Mouse (Mus musculus) forebrain, embryonic 11.5 days (tissue): Measurements from ENCODE around the gene Map2k6. TPM values are rescaled to one million over a fixed set of nuclear protein-coding genes. Genes with fewer than 3 reads are reported as not detected.

Source experiments
- ATAC-seq: fragments of 200-750 bp; cut with Nextera tagmentation; replicated peaks from 2 replicates; pipeline ENCODE4 v1.8.0; 2017; ENCODE audit warnings: moderate TSS enrichment; ENCODE audit not compliant: low FRiP score
- DNase-seq: peaks from one replicate; pipeline ENCODE4 v3.0.0-alpha.2; 2017; ENCODE audit warnings: low spot score
- H3K27ac ChIP-seq: fragments of 300-500 bp; sonication (generic); 2 replicates; pipeline ENCODE4 v1.5.1; 2014; ENCODE audit warnings: low read depth, low read length
- H3K27me3 ChIP-seq: fragments of 300-500 bp; sonication (generic); 2 replicates; pipeline ENCODE4 v1.6.1; 2014; ENCODE audit warnings: mild to moderate bottlenecking, low read length, mixed read lengths; ENCODE audit not compliant: control insufficient read depth, insufficient read depth
- H3K36me3 ChIP-seq: fragments of 300-500 bp; sonication (generic); 2 replicates; pipeline ENCODE4 v1.6.1; 2014; ENCODE audit warnings: mild to moderate bottlenecking, low read length, moderate library complexity, mixed read lengths; ENCODE audit not compliant: control insufficient read depth, insufficient read depth
- H3K4me1 ChIP-seq: fragments of 300-500 bp; sonication (generic); replicated peaks from 2 replicates; pipeline ENCODE4 v1.6.1; 2014; ENCODE audit warnings: low read length, mixed read lengths; ENCODE audit not compliant: control insufficient read depth, insufficient read depth
- H3K4me2 ChIP-seq: fragments of 300-500 bp; sonication (generic); 2 replicates; pipeline ENCODE4 v1.6.1; 2014; ENCODE audit warnings: low read depth, mild to moderate bottlenecking, low read length, moderate library complexity, mixed read lengths; ENCODE audit not compliant: severe bottlenecking
- H3K4me3 ChIP-seq: fragments of 300-500 bp; sonication (generic); 2 replicates; pipeline ENCODE4 v1.5.1; 2014; ENCODE audit warnings: low read depth, low read length
- H3K9ac ChIP-seq: fragments of 300-500 bp; sonication (generic); 2 replicates; pipeline ENCODE4 v1.6.1; 2014; ENCODE audit warnings: low read length
- H3K9me3 ChIP-seq: fragments of 300-500 bp; sonication (generic); 2 replicates; pipeline ENCODE4 v1.6.1; 2016; ENCODE audit warnings: low read length, mixed read lengths; ENCODE audit not compliant: control insufficient read depth
- WGBS: fragments of 180-500 bp; shearing (Covaris S2); extraction: QIAGEN DNeasy Blood & Tissue Kit; methylation state at CpG from one replicate; pipeline ENCODE4 v1.1.7; 2014; 5-methylcytosine and 5-hydroxymethylcytosine counted together
- polyA plus RNA-seq: library from polyadenylated mRNA; unstranded; fragments of >200 nt; fragmentation: Nextera tagmentation; extraction: Ambion mirVana; gene quantifications from 2 replicates; pipeline ENCODE4 v1.2.1, GENCODE M21; 2014

Gene Map2k6
- polyA plus RNA-seq, 1 experiment from 2014 or later = 42.2 TPM

DNA sequence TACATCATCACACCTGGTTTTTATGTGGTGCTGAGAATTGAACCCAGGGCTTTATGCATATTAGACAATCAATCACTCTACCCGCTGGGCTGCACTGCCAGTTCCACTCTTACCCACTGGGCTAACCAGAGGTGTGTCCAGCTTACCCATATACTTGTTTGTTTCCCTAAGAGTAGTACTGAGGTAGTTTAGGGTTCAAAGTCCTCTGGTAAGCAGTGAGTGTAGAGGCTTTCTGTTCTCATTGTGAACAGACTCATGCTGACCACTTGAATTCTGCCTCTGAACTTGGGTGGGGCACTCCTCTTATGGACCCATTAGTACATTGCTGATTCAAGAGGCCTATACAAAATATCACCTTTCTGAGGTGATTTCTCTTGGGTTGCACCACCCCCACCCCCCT, 119.7 kb downstream of the Map2k6 start:
- Histone ChIP-seq H3K27ac (no peak overlapping the region), H3K4me1 (no peaks in the 10 kb centered on the region), H3K36me3 (no peaks in the 10 kb centered on the region; the same call in 1 of the 2 replicates), H3K9ac (no peak overlapping the region), H3K9me3 (no peaks in the 10 kb centered on the region), H3K4me3 (no peak overlapping the region), H3K4me2 (no peak overlapping the region), H3K27me3 (no peaks in the 10 kb centered on the region)
- DNase-seq = no peak
- WGBS = 90% methylated on average over 1 of the region's 1 CpGs
- no peak for ATAC-seq

DNA sequence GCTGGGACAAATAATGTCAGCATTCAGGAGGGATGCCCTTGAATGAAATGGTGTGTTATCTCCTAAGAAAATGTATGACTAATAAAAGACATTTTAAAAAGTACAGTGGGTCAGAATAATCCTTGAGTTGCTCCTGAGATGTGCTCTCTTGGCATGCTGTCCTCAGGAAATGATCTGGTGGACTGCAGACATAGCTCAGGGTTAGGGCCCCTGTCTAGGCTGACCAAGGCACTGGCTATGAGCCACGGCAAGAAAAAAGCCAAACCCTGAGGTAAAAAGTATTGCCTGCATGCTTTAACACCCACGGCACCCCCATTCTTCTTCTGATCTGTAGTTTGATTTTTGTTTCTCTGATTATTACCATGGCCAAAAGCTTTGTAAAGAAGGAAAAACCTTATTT, 124.0 kb downstream of the Map2k6 start:
- Histone ChIP-seq H3K4me1 (no peaks in the 10 kb centered on the region), H3K36me3 (no peaks in the 10 kb centered on the region), H3K9me3 (no peaks in the 10 kb centered on the region), H3K27ac (no peak overlapping the region), H3K4me3 (no peak overlapping the region), H3K4me2 (no peak overlapping the region), H3K27me3 (no peaks in the 10 kb centered on the region), H3K9ac (no peak overlapping the region)
- no peak for ATAC-seq
- no peak for DNase-seq
- WGBS = 90% methylated on average over 2 of the region's 2 CpGs

DNA sequence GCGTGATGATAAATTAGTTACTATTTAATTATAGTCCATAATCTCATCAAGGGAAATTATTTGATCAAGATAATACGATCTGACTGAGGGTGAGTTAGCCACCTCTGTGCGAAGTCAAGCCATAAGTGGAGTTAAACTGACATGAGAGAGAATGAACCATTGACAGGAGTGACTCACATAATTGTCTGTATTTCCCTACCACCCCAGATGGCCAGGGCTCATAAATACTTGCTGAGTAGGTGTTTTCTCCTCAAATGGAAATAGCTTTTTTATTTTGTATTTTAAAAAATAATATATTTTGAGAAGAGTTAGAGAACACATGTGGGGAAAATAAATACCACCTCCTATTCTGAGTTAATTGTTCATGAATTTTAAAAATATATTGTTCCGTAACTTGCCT, 127.2 kb downstream of the Map2k6 start:
- Histone ChIP-seq H3K27me3 (no peaks in the 10 kb centered on the region), H3K36me3 (no peaks in the 10 kb centered on the region), H3K9me3 (no peaks in the 10 kb centered on the region), H3K4me1 (no peaks in the 10 kb centered on the region), H3K9ac (no peak overlapping the region), H3K4me2 (no peak overlapping the region), H3K27ac (no peak overlapping the region), H3K4me3 (no peak overlapping the region)
- DNase-seq = no peak
- WGBS = 96% methylated on average over 4 of the region's 4 CpGs
- ATAC-seq = no peak

DNA sequence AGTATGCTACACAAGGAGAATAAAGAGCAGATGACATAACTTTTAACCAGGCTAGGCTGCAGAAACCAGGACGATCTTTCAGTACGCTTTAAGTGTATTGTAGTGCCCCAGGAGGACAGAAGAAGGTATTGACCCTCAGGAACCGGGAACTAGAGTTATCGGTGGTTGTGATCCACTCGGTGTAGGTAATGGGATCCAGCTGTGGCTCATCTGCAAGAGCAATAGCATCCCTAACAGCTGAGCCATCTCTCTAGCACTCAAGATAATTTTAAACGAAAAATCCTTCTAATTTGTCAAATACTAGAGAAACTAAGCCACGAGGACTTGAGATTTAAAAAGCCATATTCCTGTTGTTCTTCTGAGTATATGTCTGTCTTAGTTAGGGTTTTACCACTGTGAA, 132.2 kb downstream of the Map2k6 start:
- ATAC-seq = no peak

DNA sequence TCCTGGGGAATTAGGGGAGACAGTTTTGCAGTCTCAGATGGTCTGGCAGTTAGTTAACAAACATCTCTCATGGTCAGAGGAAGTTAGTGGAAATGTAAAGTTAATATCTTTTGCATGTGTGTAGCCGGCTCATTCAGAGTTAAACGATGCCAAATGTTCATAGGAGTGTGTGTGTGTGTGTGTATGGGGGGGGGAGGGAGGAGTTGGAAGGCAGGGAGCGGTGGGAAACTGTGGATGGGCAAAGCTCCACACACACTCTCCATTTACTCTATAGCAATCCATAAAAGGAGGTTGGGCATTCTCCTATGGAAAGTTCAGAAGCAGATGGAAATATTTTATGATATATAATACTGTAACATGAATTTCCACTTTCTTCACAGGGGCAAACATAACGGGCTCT, 135.9 kb downstream of the Map2k6 start:
- H3K4me3 ChIP-seq = no peak overlapping the region
- DNase-seq (no peak), ATAC-seq (no peak)
- WGBS = 85% methylated on average over 4 of the region's 4 CpGs
- no peaks in the 10 kb centered on the region for H3K27me3 ChIP-seq
- H3K9me3 ChIP-seq = no peaks in the 10 kb centered on the region
- H3K4me1 ChIP-seq = no peaks in the 10 kb centered on the region
- H3K27ac ChIP-seq = no peak overlapping the region
- no peaks in the 10 kb centered on the region for H3K36me3 ChIP-seq
- no peak overlapping the region for H3K9ac ChIP-seq
- H3K4me2 ChIP-seq = no peak overlapping the region

More for the DNA sequence above, 132.2 kb downstream of the Map2k6 start:
- H3K4me2 ChIP-seq = no peak overlapping the region
- H3K36me3 ChIP-seq = no peaks in the 10 kb centered on the region
- H3K9ac ChIP-seq = no peak overlapping the region
- 79% methylated on average over 7 of the region's 7 CpGs for WGBS
- DNase-seq = no peak
- no peak overlapping the region for H3K4me3 ChIP-seq
- H3K27me3 ChIP-seq = no peaks in the 10 kb centered on the region
- no peak overlapping the region for H3K27ac ChIP-seq
- no peaks in the 10 kb centered on the region for H3K4me1 ChIP-seq
- no peaks in the 10 kb centered on the region for H3K9me3 ChIP-seq

DNA sequence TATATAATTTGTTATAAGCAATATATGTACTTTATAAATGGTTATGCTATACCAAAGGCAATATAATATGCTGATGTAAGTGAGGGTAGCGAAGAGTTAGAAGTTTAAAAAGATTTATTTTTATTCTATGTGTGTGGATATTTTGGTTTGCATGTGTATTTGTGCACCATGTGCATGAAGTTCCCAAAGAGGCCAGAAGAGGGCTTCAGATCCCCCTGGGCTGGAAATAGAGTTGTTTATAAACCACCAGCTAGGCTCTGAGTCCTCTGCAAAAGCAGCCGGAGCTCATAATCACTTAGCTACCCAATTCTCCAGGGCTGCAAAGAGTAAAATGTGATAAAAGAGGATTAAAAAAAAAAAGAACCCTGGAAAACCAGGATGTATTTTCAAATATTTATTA, 137.6 kb downstream of the Map2k6 start:
- ATAC-seq (no peak), DNase-seq (no peak)
- no peak overlapping the region for H3K9ac ChIP-seq
- H3K9me3 ChIP-seq = no peaks in the 10 kb centered on the region
- no peaks in the 10 kb centered on the region for H3K4me1 ChIP-seq
- no peak overlapping the region for H3K4me3 ChIP-seq
- H3K36me3 ChIP-seq = no peaks in the 10 kb centered on the region
- H3K27ac ChIP-seq = no peak overlapping the region
- WGBS = 94% methylated on average over 2 of the region's 2 CpGs
- H3K27me3 ChIP-seq = no peaks in the 10 kb centered on the region
- H3K4me2 ChIP-seq = no peak overlapping the region

DNA sequence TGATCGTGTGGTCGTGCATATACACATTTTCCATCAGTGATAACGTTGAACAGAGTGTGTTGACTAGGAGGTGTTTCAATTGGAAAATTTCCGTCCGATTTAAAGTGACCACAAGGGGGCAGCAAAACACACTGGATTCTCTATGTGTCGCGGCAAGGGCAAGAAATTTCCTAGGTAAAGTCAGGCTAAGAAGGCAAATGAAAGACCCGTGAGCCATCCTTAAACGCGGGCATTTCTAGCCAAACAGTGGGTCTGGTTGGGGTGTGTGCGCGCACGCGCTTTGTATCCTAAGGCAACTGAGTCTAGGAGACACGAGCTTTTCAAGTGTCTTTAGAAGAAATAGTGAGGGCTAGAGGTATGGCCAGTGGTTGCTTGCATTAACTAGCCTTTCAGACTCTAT, 138.7 kb downstream of the Map2k6 start:
- DNase-seq (peak; percentile 83), ATAC-seq (peak; percentile 74)
- Histone ChIP-seq H3K27ac (no peak overlapping the region), H3K27me3 (no peaks in the 10 kb centered on the region), H3K4me2 (peak overlapping the region; percentile 33; the same call in 1 of the 2 replicates), H3K4me1 (no peaks in the 10 kb centered on the region), H3K4me3 (no peak overlapping the region), H3K9me3 (no peaks in the 10 kb centered on the region), H3K36me3 (no peaks in the 10 kb centered on the region), H3K9ac (no peak overlapping the region)
- 12% methylated on average over 15 of the region's 15 CpGs for WGBS

DNA sequence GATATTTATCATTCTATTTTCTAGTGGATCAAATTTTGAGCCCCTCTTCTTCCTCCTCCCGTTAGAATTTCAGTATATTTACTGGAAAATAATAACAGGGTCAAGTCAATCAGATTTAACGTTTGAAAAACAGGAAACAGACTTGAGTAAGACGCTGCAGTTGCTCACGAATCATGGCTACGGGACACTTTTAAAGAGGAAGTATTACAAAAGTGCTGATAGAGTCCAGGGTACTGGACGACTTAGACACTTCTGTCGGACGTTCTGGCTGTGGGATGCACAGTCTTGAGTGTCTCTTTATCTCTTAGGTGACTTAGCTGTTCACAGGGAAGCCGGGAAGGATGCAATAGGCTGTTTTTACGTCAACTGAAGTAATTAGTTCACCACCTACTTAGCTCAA, 139.3 kb downstream of the Map2k6 start:
- H3K4me2 ChIP-seq = no peak overlapping the region
- 82% methylated on average over 10 of the region's 10 CpGs for WGBS
- no peak overlapping the region for H3K9ac ChIP-seq
- no peaks in the 10 kb centered on the region for H3K36me3 ChIP-seq
- no peak for DNase-seq
- no peaks in the 10 kb centered on the region for H3K27me3 ChIP-seq
- H3K27ac ChIP-seq = no peak overlapping the region
- no peaks in the 10 kb centered on the region for H3K9me3 ChIP-seq
- no peak overlapping the region for H3K4me3 ChIP-seq
- H3K4me1 ChIP-seq = no peaks in the 10 kb centered on the region
- ATAC-seq = no peak

DNA sequence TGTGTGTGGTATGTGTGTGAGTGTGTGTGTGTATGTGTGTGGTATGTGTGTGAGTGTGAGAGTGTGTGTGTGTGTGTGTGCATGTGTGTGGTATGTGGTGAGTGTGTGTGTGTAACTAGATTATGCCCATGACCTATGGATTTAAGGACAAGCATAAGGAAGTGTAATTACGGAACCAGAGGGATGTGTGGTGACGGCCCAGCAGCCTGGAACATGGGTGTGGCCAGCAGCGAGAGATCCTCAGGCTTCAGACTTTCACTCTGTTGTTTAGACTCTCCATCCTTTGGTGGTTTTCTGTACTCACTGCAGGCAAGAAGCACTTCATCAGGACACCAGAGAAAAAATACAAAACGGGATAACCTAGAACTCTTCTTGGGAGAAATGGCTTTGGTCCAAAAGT, 143.0 kb downstream of the Map2k6 start:
- ATAC-seq (no peak), DNase-seq (no peak)
- H3K9ac ChIP-seq = no peak overlapping the region
- H3K36me3 ChIP-seq = no peaks in the 10 kb centered on the region
- no peaks in the 10 kb centered on the region for H3K4me1 ChIP-seq
- WGBS = 91% methylated on average over 4 of the region's 4 CpGs
- no peaks in the 10 kb centered on the region for H3K9me3 ChIP-seq
- no peak overlapping the region for H3K4me2 ChIP-seq
- H3K4me3 ChIP-seq = no peak overlapping the region
- no peak overlapping the region for H3K27ac ChIP-seq
- no peaks in the 10 kb centered on the region for H3K27me3 ChIP-seq
